Mouse (Mus musculus) midbrain, embryonic 11.5 days (tissue): ENCODE data around the gene Rybp. TPM values are rescaled to one million over a fixed set of nuclear protein-coding genes. Genes with fewer than 3 reads are reported as not detected.
A peak's percentile ranks its signal among the peaks of the same experiment; 100 is the strongest.

Experiments
- ATAC-seq: fragments of 200-750 bp; cut with Nextera tagmentation; 2 replicates; pipeline ENCODE4 v1.8.0; 2017; ENCODE audit warnings: moderate TSS enrichment, moderate library complexity; ENCODE audit not compliant: low FRiP score
- DNase-seq: peaks from one replicate; pipeline ENCODE4 v3.0.0; 2015; ENCODE audit warnings: low spot score; ENCODE audit errors: missing footprints
- H3K27ac ChIP-seq: fragments of 300-500 bp; sonication (generic); 2 replicates; pipeline ENCODE4 v1.5.1; 2014; ENCODE audit warnings: low read depth, low read length
- H3K27me3 ChIP-seq: fragments of 300-500 bp; sonication (generic); 2 replicates; pipeline ENCODE4 v1.6.1; 2014; ENCODE audit warnings: mild to moderate bottlenecking, low read length, moderate library complexity, mixed read lengths; ENCODE audit not compliant: control insufficient read depth, insufficient read depth
- H3K36me3 ChIP-seq: fragments of 300-500 bp; sonication (generic); 2 replicates; pipeline ENCODE4 v1.6.1; 2014; ENCODE audit warnings: mild to moderate bottlenecking, low read length, moderate library complexity, mixed read lengths; ENCODE audit not compliant: control insufficient read depth, insufficient read depth
- H3K4me1 ChIP-seq: fragments of 300-500 bp; sonication (generic); 2 replicates; pipeline ENCODE4 v1.6.1; 2014; ENCODE audit warnings: low read length; ENCODE audit not compliant: control insufficient read depth, insufficient read depth
- H3K4me2 ChIP-seq: fragments of 300-500 bp; sonication (generic); 2 replicates; pipeline ENCODE4 v1.6.1; 2014; ENCODE audit warnings: mild to moderate bottlenecking, moderate library complexity
- H3K4me3 ChIP-seq: fragments of 300-500 bp; sonication (generic); 2 replicates; pipeline ENCODE4 v1.5.1; 2014; ENCODE audit warnings: low read depth, low read length
- H3K9ac ChIP-seq: fragments of 300-500 bp; sonication (generic); 2 replicates; pipeline ENCODE4 v1.6.1; 2014; ENCODE audit warnings: low read length
- H3K9me3 ChIP-seq: fragments of 300-500 bp; sonication (generic); 2 replicates; pipeline ENCODE4 v1.6.1; 2016; ENCODE audit warnings: low read length; ENCODE audit not compliant: control insufficient read depth
- WGBS: fragments of 180-500 bp; shearing (Covaris S2); extraction: QIAGEN DNeasy Blood & Tissue Kit; methylation state at CpG from one replicate; pipeline ENCODE4 v1.1.7; 2014; 5-methylcytosine and 5-hydroxymethylcytosine counted together
- polyA plus RNA-seq: library from polyadenylated mRNA; unstranded; fragments of >200 nt; fragmentation: Nextera tagmentation; extraction: Ambion mirVana; gene quantifications from 2 replicates; pipeline ENCODE4 v1.2.1, GENCODE M21; 2014

Rybp gene
- polyA plus RNA-seq, 1 experiment from 2014 or later: 10.0 TPM

- no peak overlapping the region for H3K27ac ChIP-seq
- DNase-seq: no peak
- no peak overlapping the region for H3K9ac ChIP-seq
- no peaks in the 10 kb centered on the region; the same call in 1 of the 2 replicates for H3K27me3 ChIP-seq
- H3K4me1 ChIP-seq: no peaks in the 10 kb centered on the region; the same call in 1 of the 2 replicates
- WGBS: 82% methylated on average over 10 of the region's 10 CpGs
- ATAC-seq: no peak
- H3K9me3 ChIP-seq: no peaks in the 10 kb centered on the region
- no peak overlapping the region for H3K4me3 ChIP-seq
- no peak overlapping the region for H3K4me2 ChIP-seq
- no peaks in the 10 kb centered on the region for H3K36me3 ChIP-seq
These were observed 36.6 kb upstream of the Rybp start for GRCm38 (mm10) chr6:100323756-100324430.

DNA sequence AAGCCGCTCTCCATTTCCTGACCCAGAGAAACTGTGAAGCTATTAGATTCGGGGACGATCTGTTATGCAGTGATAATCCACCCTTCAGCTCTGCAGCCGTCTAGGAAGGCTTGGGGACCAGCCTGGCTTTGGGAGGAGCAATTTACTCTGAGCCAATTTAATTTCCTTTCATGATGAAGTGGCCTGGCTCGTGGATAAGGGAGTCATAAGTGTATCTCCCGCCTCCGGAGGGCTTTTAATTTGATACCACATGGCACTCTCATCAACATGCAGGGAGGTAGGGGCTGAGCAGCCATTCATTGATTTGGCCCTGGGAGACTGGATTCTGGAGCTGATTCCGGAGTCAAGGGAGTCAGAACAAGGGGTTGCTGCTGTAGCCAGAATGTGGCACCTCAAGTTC, 35.3 kb upstream of the Rybp start:
- Histone ChIP-seq H3K9me3 (no peaks in the 10 kb centered on the region), H3K27ac (no peak overlapping the region), H3K9ac (no peak overlapping the region), H3K4me3 (no peak overlapping the region), H3K36me3 (no peaks in the 10 kb centered on the region), H3K27me3 (no peaks in the 10 kb centered on the region; the same call in 1 of the 2 replicates), H3K4me1 (no peaks in the 10 kb centered on the region; the same call in 1 of the 2 replicates), H3K4me2 (no peak overlapping the region)
- WGBS: 48% methylated on average over 8 of the region's 8 CpGs
- DNase-seq (no peak), ATAC-seq (peak; percentile 33; the same call in 1 of the 2 replicates)

DNA sequence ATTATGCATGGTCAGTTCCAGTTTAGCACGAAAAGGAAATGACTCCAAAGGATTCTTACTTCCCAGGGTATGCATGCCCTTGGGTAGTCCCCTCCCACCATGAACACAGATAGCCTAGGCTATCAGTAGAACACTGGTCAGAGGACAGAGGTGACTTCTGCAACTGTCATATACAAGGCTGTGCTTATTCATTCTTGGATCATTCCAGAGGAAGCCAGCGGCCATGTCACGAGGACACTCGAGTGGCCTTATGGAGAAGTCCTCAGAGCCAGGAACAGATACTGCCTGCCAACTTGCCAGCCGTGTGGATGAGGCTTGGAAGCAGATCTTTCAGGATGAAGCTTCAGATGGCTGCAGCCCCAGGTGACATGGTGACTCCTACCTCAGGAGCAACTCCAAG, 34.9 kb upstream of the Rybp start:
- H3K9me3 ChIP-seq: no peaks in the 10 kb centered on the region
- DNase-seq (no peak), ATAC-seq (no peak)
- H3K4me1 ChIP-seq: no peaks in the 10 kb centered on the region; the same call in 1 of the 2 replicates
- WGBS: 82% methylated on average over 5 of the region's 5 CpGs
- no peak overlapping the region for H3K9ac ChIP-seq
- no peak overlapping the region for H3K4me3 ChIP-seq
- H3K36me3 ChIP-seq: no peaks in the 10 kb centered on the region
- no peaks in the 10 kb centered on the region; the same call in 1 of the 2 replicates for H3K27me3 ChIP-seq
- H3K27ac ChIP-seq: no peak overlapping the region
- H3K4me2 ChIP-seq: no peak overlapping the region

- Histone ChIP-seq H3K4me3 (no peak overlapping the region), H3K4me2 (no peak overlapping the region), H3K9me3 (no peaks in the 10 kb centered on the region), H3K9ac (no peak overlapping the region), H3K4me1 (no peaks in the 10 kb centered on the region), H3K27ac (no peak overlapping the region), H3K36me3 (no peaks in the 10 kb centered on the region), H3K27me3 (no peaks in the 10 kb centered on the region; the same call in 1 of the 2 replicates)
- 78% methylated on average over 8 of the region's 8 CpGs for WGBS
- DNase-seq (no peak), ATAC-seq (no peak)
These were observed 26.9 kb upstream of the Rybp start for GRCm38 (mm10) chr6:100314201-100314600.

- H3K4me1 ChIP-seq: no peaks in the 10 kb centered on the region
- WGBS: 97% methylated on average over 1 of the region's 1 CpGs
- H3K9ac ChIP-seq: no peak overlapping the region
- no peak overlapping the region for H3K4me2 ChIP-seq
- no peak overlapping the region for H3K4me3 ChIP-seq
- DNase-seq (no peak), ATAC-seq (no peak)
- H3K36me3 ChIP-seq: no peaks in the 10 kb centered on the region
- no peak overlapping the region for H3K27ac ChIP-seq
- H3K9me3 ChIP-seq: no peaks in the 10 kb centered on the region
- H3K27me3 ChIP-seq: no peaks in the 10 kb centered on the region; the same call in 1 of the 2 replicates
These were observed 23.9 kb upstream of the Rybp start for GRCm38 (mm10) chr6:100311167-100311566.

- DNase-seq: peak; percentile 64
- Histone ChIP-seq H3K9ac (no peak overlapping the region), H3K27ac (no peak overlapping the region), H3K4me2 (no peak overlapping the region), H3K9me3 (no peaks in the 10 kb centered on the region), H3K36me3 (no peaks in the 10 kb centered on the region), H3K27me3 (no peaks in the 10 kb centered on the region), H3K4me3 (no peak overlapping the region), H3K4me1 (no peaks in the 10 kb centered on the region)
- 80% methylated on average over 10 of the region's 10 CpGs for WGBS
- ATAC-seq: no peak
These were observed 17.5 kb upstream of the Rybp start for GRCm38 (mm10) chr6:100304831-100305230.

DNA sequence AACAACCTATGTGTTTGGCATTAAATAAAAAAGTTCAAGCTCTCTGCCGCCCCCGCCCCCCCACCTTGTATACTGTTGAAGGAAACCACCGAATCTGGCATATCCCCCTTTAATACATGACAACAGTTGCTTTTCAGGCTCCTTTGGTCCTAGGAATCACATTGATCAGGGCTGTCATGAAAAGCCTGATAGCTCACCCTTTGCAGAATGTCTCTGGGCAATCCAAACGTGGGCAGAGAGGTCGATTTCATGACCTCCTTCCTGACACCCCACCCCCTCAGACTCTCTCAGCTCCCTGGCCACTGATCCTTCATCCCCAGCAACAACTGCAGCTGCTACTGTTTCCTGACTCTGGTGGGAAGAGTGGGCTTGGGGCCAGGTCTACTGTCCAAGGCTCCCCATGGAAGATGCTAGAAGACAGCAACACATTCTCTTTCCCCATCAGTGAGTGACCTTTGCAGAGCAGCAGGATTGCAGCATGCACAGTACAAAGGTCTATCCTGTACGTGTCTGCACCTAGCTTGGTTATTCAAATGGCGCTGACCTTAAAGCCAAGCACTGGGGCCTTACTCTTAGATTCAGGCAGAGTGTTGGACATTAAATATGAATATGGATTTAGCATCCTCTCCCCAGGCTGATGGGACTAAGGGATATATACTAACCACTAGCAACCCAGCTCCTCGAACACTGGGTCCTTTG, 14.3 kb upstream of the Rybp start:
- DNase-seq (peak; percentile 73), ATAC-seq (no peak)
- Histone ChIP-seq H3K27ac (no peak overlapping the region), H3K9ac (no peak overlapping the region), H3K27me3 (no peaks in the 10 kb centered on the region; the same call in 1 of the 2 replicates), H3K36me3 (no peaks in the 10 kb centered on the region), H3K9me3 (no peaks in the 10 kb centered on the region), H3K4me2 (no peak overlapping the region), H3K4me3 (no peak overlapping the region), H3K4me1 (no peaks in the 10 kb centered on the region)
- 64% methylated on average over 8 of the region's 8 CpGs for WGBS

DNA sequence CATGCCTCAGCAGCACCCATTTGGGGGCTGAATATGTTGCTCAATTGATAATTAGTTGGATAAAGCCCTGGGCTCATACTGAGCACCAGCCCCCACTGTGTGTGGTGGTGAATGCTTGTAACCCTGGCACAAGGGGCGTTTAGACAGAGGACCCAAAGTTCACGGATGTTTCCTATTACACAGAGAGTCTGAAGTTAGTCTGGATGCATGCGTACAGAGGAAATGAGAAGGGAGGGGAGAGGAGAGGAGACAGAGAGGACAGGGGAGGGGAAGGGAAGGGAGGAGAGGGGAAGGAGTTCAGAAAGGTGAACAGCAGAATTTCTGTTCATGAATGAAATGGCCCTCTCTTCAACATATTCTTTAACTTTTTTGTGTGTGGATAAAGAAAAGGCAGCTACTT, 13.5 kb upstream of the Rybp start:
- 55% methylated on average over 3 of the region's 3 CpGs for WGBS
- Histone ChIP-seq H3K36me3 (no peaks in the 10 kb centered on the region), H3K4me1 (no peaks in the 10 kb centered on the region), H3K9me3 (no peaks in the 10 kb centered on the region), H3K9ac (no peak overlapping the region), H3K27ac (no peak overlapping the region), H3K27me3 (no peaks in the 10 kb centered on the region; the same call in 1 of the 2 replicates), H3K4me2 (no peak overlapping the region), H3K4me3 (no peak overlapping the region)
- ATAC-seq: no peak
- DNase-seq: no peak

GRCm38 (mm10) chr6:100298945-100299344, 11.7 kb upstream of the Rybp start:
- 76% methylated on average over 4 of the region's 4 CpGs for WGBS
- ATAC-seq (no peak), DNase-seq (no peak)
- H3K9me3 ChIP-seq: no peaks in the 10 kb centered on the region
- no peaks in the 10 kb centered on the region; the same call in 1 of the 2 replicates for H3K27me3 ChIP-seq
- H3K4me2 ChIP-seq: no peak overlapping the region
- H3K36me3 ChIP-seq: no peaks in the 10 kb centered on the region
- H3K4me1 ChIP-seq: no peaks in the 10 kb centered on the region
- no peak overlapping the region for H3K9ac ChIP-seq
- no peak overlapping the region for H3K27ac ChIP-seq
- no peak overlapping the region for H3K4me3 ChIP-seq
